Mouse (Mus musculus) adrenal gland, postnatal 36 days (tissue): ENCODE results near the gene Tmie. TPM values are rescaled to one million over a fixed set of nuclear protein-coding genes. Genes with fewer than 3 reads are reported as not detected.

Experiments
- DNase-seq, 2 experiments: peaks; one replicate each; pipeline ENCODE4 v3.0.0; 2021; ENCODE audit warnings: mixed read lengths in 1 of 2
- long read RNA-seq, 2 experiments: library from polyadenylated mRNA; stranded (forward); transcript quantifications; one replicate each; pipeline ENCODE4 v2.0.0; 2021; ENCODE audit warnings: borderline sequencing depth in 2 of 2
- total RNA-seq, 2 experiments: library from RNA; stranded (reverse); gene quantifications; 2 replicates each; pipeline ENCODE4 v1.2.3; 2021

The Tmie gene
- total RNA-seq = 1 to 10 TPM; 2.0 to 3.0 TPM
- long read RNA-seq, experiment 1, partial matches to known transcripts = 1 of 10 reads
- long read RNA-seq, experiment 1, other reads (novel, unspliced or antisense) = 5 of 10 reads
- long read RNA-seq, experiment 2, partial matches to known transcripts = 2 of 3 reads
- long read RNA-seq, experiment 2, other reads (novel, unspliced or antisense) = 1 of 3 reads

- DNase-seq = peak; percentile 85 to 92
Observed at GRCm38 (mm10) chr9:110879998-110880561, at the start of gene Tmie. TSS of gene Tmie (minus strand) at chr9:110880113.

DNA sequence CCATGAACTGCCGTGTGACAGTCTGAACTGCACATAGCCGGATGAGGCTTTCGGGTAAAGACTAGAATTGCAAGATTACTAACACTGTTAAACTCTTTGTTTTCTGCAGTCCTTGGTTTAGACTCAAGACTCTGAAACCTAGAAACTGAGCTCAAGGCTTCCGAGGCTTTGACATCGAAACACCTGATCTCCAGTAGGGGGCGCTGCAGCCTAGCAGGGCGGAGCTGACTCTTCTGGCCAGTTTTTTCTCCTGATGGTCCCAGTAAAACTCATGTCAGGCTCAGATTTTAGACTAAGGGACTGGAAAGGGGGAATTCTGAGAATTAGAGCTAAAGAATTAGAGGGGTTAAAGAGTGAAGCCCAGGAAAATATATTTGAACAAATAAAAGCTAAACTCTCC, 42.8 kb upstream of the Tmie start:
- DNase-seq = peak; percentile 81 to 90

- DNase-seq = no peak
Observed at GRCm38 (mm10) chr9:110920665-110921419, 40.9 kb upstream of the Tmie start.

GRCm38 (mm10) chr9:110916786-110917185, 36.9 kb upstream of the Tmie start, which contains the start of gene Fam240a:
TSS of gene Fam240a (minus strand) at chr9:110916861.
- DNase-seq = no peak

DNA sequence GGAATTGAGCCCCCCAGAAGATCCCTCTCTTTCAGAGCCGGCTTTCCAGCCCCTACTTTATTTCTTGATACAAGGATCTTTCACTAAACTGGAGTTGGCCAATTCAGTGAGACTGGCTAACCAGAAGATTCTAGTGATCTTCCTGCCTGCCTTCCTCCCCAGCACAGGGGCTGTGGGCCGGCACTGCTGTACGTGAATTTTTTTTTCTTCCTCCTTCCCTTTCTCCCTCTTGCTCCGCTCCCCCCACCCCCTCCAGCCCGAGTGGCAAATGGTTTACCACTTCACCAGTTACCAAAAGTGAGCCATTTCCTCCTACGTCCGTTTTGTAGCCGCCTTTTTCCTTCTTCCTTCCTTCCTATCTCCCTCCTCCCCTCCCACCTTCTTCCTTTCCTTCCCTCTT, 35.6 kb upstream of the Tmie start:
- no peak for DNase-seq

- DNase-seq = no peak
Observed at GRCm38 (mm10) chr9:110914631-110915236, 34.8 kb upstream of the Tmie start.

DNA sequence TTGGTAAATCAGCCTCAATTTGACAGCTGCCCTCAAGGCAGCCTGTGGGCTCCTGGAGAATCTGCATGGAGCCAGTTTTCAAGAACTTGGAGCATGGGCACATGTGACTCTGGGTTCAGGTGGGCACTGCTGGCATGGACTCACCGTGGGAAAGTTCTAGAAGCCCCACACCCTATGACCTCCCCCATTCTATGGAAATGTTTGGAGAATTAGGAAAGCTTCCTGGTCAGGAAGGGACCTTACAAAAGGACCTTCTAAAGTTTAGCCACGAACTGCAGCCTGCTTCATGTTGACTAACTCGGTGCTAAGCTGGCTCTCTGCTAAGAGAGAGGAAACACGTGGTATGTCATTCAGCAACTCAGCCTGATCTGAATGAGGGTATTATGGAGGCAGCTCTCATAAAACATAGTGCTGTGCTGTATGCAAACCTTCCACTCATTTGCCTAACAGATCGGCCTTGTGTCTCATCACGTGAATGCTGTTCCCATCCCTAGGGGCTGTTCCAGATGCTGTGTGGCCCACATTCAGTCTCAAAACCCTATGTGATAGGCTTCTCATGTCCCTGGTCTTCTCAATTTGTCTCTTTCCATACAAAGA, 29.6 kb upstream of the Tmie start:
- DNase-seq = no peak

GRCm38 (mm10) chr9:110908631-110909016, 28.7 kb upstream of the Tmie start:
- DNase-seq = no peak

DNA sequence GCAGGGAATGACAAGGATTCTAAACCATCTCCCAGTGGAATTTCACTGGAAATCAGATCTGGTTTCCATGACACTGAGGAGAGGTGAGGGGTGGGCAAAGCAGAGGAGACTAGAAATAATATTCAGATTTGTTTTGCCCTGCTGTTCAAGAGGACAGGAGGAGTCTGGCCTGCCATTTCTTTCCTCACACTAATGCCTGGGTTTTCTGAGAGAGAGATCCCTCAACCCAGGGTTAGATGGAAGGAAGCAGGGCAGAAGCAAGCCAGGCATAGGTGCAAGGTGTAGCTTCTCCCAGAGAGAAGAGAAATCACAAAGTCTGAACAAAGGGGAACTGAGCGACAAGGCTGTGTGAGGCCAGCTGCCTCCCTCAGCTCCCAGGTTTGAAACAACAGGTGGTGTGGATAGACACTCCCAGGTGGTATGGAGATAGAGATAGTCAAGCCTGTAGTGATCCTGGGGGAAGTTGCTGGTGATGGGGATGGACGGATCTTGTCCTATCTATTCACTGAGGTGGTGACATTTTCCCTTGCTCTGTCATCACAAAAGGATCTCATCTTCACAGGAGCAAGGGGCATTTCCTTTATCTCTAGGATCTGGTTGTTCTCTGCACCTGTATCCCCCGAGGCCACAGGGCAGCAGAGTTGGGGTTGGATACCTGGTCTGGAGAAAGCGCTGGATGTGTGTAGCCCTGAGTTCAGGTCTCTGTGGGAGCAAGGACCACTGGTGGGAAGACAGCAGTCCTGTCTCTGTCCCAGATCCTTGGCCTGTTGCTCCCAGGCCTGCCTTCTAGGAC, 28.1 kb upstream of the Tmie start:
- no peak for DNase-seq

DNA sequence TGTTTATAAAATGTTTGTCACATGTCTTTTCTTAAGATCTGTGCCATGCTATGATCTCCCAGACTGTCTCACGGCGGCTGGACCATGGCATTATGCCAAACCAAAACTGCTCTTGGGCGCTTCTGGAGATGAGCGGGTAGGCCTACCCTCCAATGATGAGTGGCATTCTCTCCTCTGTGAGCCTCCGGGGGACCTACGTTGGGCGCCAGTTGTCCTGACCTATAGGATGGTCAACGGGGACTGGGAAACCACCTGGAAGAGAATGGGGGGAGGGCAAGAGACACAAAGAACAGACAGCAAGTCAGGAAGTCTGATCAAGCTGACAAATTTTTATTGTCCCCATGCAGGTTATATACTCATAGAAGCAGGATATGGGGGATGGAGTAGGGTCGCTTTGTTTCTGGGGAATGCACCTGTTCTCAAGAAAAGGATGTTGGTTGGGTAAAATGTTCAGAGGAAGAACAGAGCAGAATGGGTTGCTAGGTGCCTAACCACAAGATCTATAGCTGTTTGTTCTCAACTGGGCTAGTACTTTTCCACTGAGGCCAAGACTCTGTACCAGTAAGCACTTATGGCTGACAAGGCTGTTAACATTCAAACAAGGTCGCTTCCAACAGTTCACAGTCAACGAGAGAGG, 27.4 kb upstream of the Tmie start:
- no peak for DNase-seq

- DNase-seq = no peak
Observed at GRCm38 (mm10) chr9:110902271-110902670, 22.4 kb upstream of the Tmie start.

DNA sequence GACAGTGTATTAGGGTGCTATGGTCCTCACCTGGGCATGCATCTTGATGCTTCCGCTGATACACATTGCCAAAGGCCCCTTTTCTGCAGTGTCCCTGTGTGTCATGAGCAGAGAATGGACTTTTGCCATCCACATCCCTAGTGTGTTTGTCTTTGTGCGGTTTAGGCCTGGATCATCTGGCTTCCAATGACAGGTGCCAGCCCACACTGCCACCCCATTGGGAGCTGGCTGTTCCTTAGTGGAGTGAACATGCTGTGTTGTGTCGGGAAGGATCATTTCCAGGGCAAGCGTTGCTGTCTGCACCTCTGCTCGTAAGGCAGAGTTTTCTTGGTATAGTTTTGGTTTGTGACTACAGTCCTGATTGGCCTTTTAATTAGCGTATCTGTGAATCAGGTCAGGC, 21.3 kb upstream of the Tmie start:
- DNase-seq = no peak

GRCm38 (mm10) chr9:110899451-110900008, 19.6 kb upstream of the Tmie start:
- DNase-seq = no peak

- no peak for DNase-seq
Observed at GRCm38 (mm10) chr9:110896595-110896994, 16.7 kb upstream of the Tmie start.

GRCm38 (mm10) chr9:110895994-110896393, 16.1 kb upstream of the Tmie start:
- DNase-seq = no peak

- DNase-seq = no peak
Observed at GRCm38 (mm10) chr9:110895507-110895906, 15.6 kb upstream of the Tmie start.

GRCm38 (mm10) chr9:110893429-110893828, 13.5 kb upstream of the Tmie start:
- no peak for DNase-seq

DNA sequence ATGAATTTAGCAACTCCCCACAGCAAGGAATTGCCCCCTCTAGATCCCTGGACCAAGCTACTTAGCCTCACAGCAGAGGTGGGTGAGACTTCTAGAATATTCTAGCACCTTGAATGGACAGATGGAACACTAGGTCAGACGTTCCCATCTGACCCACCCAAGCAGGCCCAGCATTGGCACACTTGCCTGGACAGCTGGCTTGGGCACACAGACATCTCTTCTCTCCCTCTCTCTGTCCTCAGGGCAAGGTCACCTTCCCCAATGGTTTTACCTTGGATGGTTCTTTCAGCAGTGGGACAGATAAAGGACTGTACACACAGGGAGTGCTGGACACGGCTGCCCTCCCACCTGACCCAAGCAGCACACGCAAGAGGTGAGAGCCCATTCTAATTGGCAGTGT, 12.6 kb upstream of the Tmie start:
- no peak for DNase-seq

DNA sequence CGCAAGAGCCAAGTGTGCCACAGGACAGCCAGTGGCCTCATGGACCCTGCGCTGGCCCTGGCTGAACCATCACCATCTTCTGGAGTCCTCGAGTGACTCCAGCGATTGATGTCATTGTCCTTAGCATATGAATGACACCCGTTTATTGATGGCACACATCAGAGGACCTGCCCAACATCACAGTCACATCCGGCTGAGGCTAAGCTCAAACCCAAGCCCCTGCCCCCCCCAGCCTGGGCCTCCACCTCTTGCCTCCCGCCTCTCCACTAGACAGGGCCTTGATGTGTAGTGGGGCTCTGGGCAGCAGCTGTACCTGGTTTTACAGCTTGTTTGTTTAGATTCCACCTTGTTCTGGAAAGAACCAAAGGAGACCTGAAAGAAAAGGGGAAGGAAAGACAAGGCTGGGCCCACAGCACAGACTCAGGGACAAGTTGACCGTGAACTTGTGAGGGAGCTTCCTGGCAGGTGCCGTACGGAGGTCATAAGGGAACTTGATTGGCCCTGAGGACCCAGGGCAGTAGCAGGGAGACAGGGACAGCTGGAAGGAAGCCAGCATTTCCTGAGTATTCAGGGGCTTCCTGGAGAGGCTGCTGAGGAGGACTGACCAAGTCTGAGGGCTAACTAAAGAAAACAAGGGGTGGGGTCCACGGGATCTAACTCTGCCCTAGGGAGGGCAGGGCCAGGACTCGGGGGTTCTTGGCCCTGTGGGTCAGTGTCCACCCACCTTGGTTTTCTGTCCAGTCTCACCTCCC, 11.3 kb upstream of the Tmie start:
- peak in 1 of 2 experiments; percentile 34 for DNase-seq
